Mouse (Mus musculus): ENCODE results near the gene Ccdc28b. TPM values are rescaled to one million over a fixed set of nuclear protein-coding genes. Genes with fewer than 3 reads are reported as not detected.

Gene Ccdc28b
- polyA plus RNA-seq, 1 experiment, result 13.6 TPM

- Histone ChIP-seq H3K4me1 (ENCODE audit: control insufficient read depth, insufficient read depth, low read length) (no peaks in the 10 kb centered on the region), H3K4me3 (ENCODE audit: insufficient read depth, low read length) (no peak overlapping the region), H3K27ac (ENCODE audit: insufficient read depth, low read length) (no peak overlapping the region)
- TF ChIP-seq CTCF (IDR thresholded peaks at IDR 0.05; ENCODE audit: borderline replicate concordance, insufficient read depth, low read length) (no peak), POLR2A (IDR thresholded peaks at IDR 0.05; ENCODE audit: low read depth, low read length) (no peak)
Observed at GRCm38 (mm10) chr4:129617121-129617641, 6.6 kb downstream of the Ccdc28b start.

DNA sequence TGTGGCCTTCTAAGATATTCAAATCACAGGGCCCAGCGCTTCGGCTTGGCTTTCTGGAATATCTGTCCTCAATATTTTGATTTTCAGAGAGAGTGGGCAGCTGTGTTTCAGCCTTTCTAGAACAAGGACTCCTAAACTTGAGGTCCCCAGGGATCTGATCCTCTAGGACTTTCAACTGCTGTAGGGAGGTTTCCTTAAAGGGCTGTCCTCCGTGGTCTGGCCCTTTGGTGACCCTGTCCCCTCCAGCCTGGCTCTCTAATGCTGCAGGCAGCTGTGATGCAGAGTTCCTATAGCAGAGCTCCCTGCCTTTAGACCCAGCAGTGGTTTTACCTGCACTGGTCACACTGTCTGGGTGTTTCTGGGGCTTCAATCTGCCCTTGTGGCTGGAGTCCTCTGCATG lies 7.1 kb downstream of the Ccdc28b start:
- no peaks in the 10 kb centered on the region for H3K4me1 ChIP-seq (ENCODE audit: control insufficient read depth, insufficient read depth, low read length)
- no peak overlapping the region for H3K4me3 ChIP-seq (ENCODE audit: insufficient read depth, low read length)
- no peak for TF ChIP-seq POLR2A (IDR thresholded peaks at IDR 0.05; ENCODE audit: low read depth, low read length)
- no peak for TF ChIP-seq CTCF (IDR thresholded peaks at IDR 0.05; ENCODE audit: borderline replicate concordance, insufficient read depth, low read length)
- H3K27ac ChIP-seq (ENCODE audit: insufficient read depth, low read length), result no peak overlapping the region

GRCm38 (mm10) chr4:129615801-129616290 lies 7.9 kb downstream of the Ccdc28b start:
- TF ChIP-seq POLR2A (IDR thresholded peaks at IDR 0.05; ENCODE audit: low read depth, low read length) (no peak), CTCF (IDR thresholded peaks at IDR 0.05; ENCODE audit: borderline replicate concordance, insufficient read depth, low read length) (no peak)
- Histone ChIP-seq H3K4me1 (ENCODE audit: control insufficient read depth, insufficient read depth, low read length) (no peaks in the 10 kb centered on the region), H3K4me3 (ENCODE audit: insufficient read depth, low read length) (no peak overlapping the region), H3K27ac (ENCODE audit: insufficient read depth, low read length) (no peak overlapping the region)

GRCm38 (mm10) chr4:129614093-129614492 lies 9.7 kb downstream of the Ccdc28b start, which contains the start of gene Dcdc2b:
Gene Dcdc2b (minus strand): TSS chr4:129614257.
- Histone ChIP-seq H3K27ac (ENCODE audit: insufficient read depth, low read length) (no peak within 1 kb of the TSS), H3K4me3 (ENCODE audit: insufficient read depth, low read length) (no peak within 1 kb of the TSS), H3K4me1 (ENCODE audit: control insufficient read depth, insufficient read depth, low read length) (no peaks in the 10 kb centered on the region)
- no peak for TF ChIP-seq POLR2A (IDR thresholded peaks at IDR 0.05; ENCODE audit: low read depth, low read length)
- TF ChIP-seq CTCF (IDR thresholded peaks at IDR 0.05; ENCODE audit: borderline replicate concordance, insufficient read depth, low read length), result no peak

GRCm38 (mm10) chr4:129610472-129610871 lies 13.3 kb downstream of the Ccdc28b start:
- TF ChIP-seq CTCF (IDR thresholded peaks at IDR 0.05; ENCODE audit: borderline replicate concordance, insufficient read depth, low read length) (no peak), POLR2A (IDR thresholded peaks at IDR 0.05; ENCODE audit: low read depth, low read length) (no peak)
- Histone ChIP-seq H3K4me3 (ENCODE audit: insufficient read depth, low read length) (no peak overlapping the region), H3K27ac (ENCODE audit: insufficient read depth, low read length) (no peak overlapping the region), H3K4me1 (ENCODE audit: control insufficient read depth, insufficient read depth, low read length) (no peaks in the 10 kb centered on the region)

- no peak for TF ChIP-seq POLR2A (IDR thresholded peaks at IDR 0.05; ENCODE audit: low read depth, low read length)
- TF ChIP-seq CTCF (IDR thresholded peaks at IDR 0.05; ENCODE audit: borderline replicate concordance, insufficient read depth, low read length), result no peak
- Histone ChIP-seq H3K4me1 (ENCODE audit: control insufficient read depth, insufficient read depth, low read length) (no peaks in the 10 kb centered on the region), H3K27ac (ENCODE audit: insufficient read depth, low read length) (no peak overlapping the region), H3K4me3 (ENCODE audit: insufficient read depth, low read length) (no peak overlapping the region)
Observed at GRCm38 (mm10) chr4:129610026-129610425, 13.7 kb downstream of the Ccdc28b start.

- TF ChIP-seq POLR2A (IDR thresholded peaks at IDR 0.05; ENCODE audit: low read depth, low read length) (no peak), CTCF (IDR thresholded peaks at IDR 0.05; ENCODE audit: borderline replicate concordance, insufficient read depth, low read length) (no peak)
- no peaks in the 10 kb centered on the region for H3K4me1 ChIP-seq (ENCODE audit: control insufficient read depth, insufficient read depth, low read length)
- no peak overlapping the region for H3K4me3 ChIP-seq (ENCODE audit: insufficient read depth, low read length)
- no peak overlapping the region for H3K27ac ChIP-seq (ENCODE audit: insufficient read depth, low read length)
Observed at GRCm38 (mm10) chr4:129609139-129609631, 14.6 kb downstream of the Ccdc28b start.

GRCm38 (mm10) chr4:129608426-129609025 lies 15.2 kb downstream of the Ccdc28b start:
- H3K27ac ChIP-seq (ENCODE audit: insufficient read depth, low read length), result no peak overlapping the region

DNA sequence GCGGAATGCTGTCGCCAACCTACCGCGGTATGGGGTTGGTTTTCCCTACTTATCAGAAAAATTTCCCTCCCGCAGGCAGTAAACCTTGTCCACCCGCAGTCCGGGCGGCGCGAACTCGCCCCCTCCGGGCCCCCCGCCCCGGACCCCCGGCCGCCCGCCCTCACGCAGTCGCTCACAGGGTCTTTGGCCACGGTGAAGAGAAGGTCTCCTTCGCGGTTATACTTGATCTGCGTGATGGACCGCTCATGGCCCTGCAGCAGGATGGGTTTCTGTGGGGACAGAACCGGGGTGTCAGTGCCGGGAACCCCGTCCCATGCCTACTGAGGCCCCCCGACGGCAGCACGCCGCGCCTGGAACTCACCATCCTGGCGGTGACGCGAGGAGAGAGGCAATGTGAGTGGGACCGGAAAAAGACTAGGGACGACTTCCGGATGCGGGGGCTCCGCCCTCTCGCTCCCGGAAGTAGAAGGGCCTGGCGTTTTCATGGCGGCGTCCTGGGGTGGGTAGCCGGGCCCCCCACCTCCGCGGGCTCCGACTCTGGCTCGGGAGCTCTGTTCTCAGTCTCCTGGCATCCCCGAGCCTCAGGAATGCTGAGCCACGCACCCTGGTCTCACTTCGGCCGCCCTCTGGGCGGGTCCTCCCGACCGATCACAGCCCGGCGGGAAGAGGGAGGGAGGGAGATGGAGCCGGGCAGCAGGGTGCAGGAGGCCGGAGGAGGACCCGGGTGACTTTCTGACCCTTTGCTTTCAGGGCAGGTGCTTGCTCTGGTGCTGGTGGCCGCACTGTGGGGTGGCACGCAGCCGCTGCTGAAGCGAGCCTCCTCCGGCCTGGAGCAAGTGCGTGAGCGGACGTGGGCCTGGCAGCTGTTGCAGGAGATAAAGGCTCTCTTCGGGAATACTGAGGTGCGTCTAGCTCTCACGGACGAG lies 23.3 kb downstream of the Ccdc28b start, which contains the start of the genes Eif3i and Tmem234:
TSS of gene Eif3i (minus strand) at position 416 of the 926 bp plus-strand sequence.
TSS of gene Tmem234 (plus strand) at position 436 of the 926 bp plus-strand sequence.
- TF ChIP-seq POLR2A (IDR thresholded peaks at IDR 0.05; ENCODE audit: low read depth, low read length) (peak; percentile 95), CTCF (IDR thresholded peaks at IDR 0.05; ENCODE audit: borderline replicate concordance, insufficient read depth, low read length) (no peak)
- H3K27ac ChIP-seq (ENCODE audit: insufficient read depth, low read length), result no peak within 1 kb of the TSS
- H3K4me3 ChIP-seq (ENCODE audit: insufficient read depth, low read length), result peak within 1 kb of the TSS; percentile 96
- peaks cover 10% of the 10 kb centered on the region for H3K4me1 ChIP-seq (ENCODE audit: control insufficient read depth, insufficient read depth, low read length)

More at GRCm38 (mm10) chr4:129608426-129609025, 15.2 kb downstream of the Ccdc28b start:
- Histone ChIP-seq H3K4me1 (ENCODE audit: control insufficient read depth, insufficient read depth, low read length) (no peaks in the 10 kb centered on the region), H3K4me3 (ENCODE audit: insufficient read depth, low read length) (no peak overlapping the region)
- TF ChIP-seq POLR2A (IDR thresholded peaks at IDR 0.05; ENCODE audit: low read depth, low read length) (no peak), CTCF (IDR thresholded peaks at IDR 0.05; ENCODE audit: borderline replicate concordance, insufficient read depth, low read length) (peak; percentile 98)
